Mouse (Mus musculus) macrophage (primary cell): ENCODE measurements around the gene Garem2. TPM values are rescaled to one million over a fixed set of nuclear protein-coding genes. Genes with fewer than 3 reads are reported as not detected.

Source experiments
- H3K27ac ChIP-seq: fragments of 350-480 bp; formaldehyde crosslinking; 2 replicates; pipeline ENCODE4 v1.9.0; 2021
- H3K36me3 ChIP-seq: fragments of 350-480 bp; formaldehyde crosslinking; 2 replicates; pipeline ENCODE4 v1.9.0; 2021; ENCODE audit errors: inconsistent target
- H3K4me3 ChIP-seq: fragments of 350-480 bp; formaldehyde crosslinking; 2 replicates; pipeline ENCODE4 v1.9.0; 2021; ENCODE audit errors: inconsistent target
- H3K79me2 ChIP-seq: fragments of 350-480 bp; formaldehyde crosslinking; 2 replicates; pipeline ENCODE4 v1.9.0; 2021; ENCODE audit errors: inconsistent target
- WGBS: methylation state at CpG from one replicate; pipeline ENCODE4 v1.1.7; 2026; ENCODE audit warnings: inconsistent platforms; ENCODE audit not compliant: missing documents; 5-methylcytosine and 5-hydroxymethylcytosine counted together
- polyA plus RNA-seq: library from polyadenylated mRNA; stranded (reverse); fragments of 250-400 nt; gene quantifications from 3 replicates; pipeline ENCODE4 v1.2.4, GENCODE M21; 2018; ENCODE audit warnings: inconsistent platforms

The Garem2 gene
- polyA plus RNA-seq, 1 experiment from 2014 or later, result not detected

DNA sequence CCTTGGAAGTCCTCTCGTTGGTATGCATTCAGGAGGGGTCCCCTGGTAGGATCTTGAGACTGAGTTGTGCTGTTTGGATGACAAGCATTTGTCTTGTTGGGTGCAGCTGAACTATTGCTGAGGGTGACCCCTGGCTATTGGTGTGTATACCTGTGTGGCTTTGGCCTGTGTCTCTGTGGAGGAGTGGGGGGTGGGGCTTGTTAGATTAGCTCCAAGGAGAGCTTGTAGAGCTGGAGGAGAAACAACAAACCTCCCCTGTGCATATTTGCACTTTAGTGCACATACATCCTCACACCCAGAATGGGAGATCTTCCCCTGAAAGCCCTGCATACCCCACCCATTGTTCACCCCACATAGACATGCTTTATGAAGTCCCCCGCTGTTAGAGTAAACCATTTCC lies 1.8 kb downstream of the Garem2 start:
- Histone ChIP-seq H3K79me2 (no peaks in the 10 kb centered on the region), H3K4me3 (no peak overlapping the region), H3K27ac (no peak overlapping the region), H3K36me3 (no peaks in the 10 kb centered on the region)
- WGBS, result 47% methylated on average over 2 of the region's 2 CpGs

DNA sequence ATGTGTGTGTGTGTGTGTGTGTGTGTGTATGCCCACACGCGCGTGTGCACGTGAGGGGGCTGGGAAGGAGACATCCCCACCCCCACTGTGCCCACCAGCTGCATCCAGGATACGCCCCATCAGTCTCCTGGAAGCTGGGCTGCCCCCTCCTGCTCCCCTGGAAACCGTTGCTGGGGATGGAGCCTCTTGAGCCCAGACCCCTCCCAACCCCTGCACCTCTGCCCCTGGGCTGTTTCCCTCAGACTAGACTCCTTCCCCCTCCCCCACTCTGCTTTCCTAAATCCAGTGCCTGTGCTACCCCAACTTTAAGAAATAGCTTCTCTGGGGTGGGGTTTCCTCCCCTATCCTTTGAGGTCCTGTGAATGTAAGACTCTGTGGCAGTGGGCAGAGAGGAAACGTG lies 2.2 kb downstream of the Garem2 start:
- Histone ChIP-seq H3K36me3 (no peaks in the 10 kb centered on the region), H3K27ac (no peak overlapping the region), H3K79me2 (no peaks in the 10 kb centered on the region), H3K4me3 (no peak overlapping the region)
- 38% methylated on average over 7 of the region's 7 CpGs for WGBS

DNA sequence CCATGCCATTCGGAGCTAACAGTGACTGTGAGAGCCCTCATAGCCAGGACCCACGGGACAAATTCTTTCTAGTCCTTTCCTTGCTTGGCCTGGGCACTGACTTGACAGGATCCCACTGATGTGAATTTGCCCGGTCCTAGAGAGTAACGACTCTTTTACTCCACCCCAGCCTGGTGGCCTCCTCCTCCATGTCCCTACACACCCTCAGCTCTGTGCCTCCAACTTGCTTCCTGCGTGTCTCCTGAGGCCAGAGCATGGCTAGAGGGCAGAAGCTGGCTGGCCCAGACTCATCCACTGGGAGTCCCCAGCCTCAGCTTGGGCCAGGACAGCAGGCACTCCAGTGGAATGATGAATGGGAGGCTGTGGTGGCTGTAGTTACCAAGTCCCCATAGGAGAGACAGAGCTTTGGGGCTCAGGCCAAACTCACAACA lies 2.7 kb downstream of the Garem2 start:
- no peak overlapping the region for H3K4me3 ChIP-seq
- H3K79me2 ChIP-seq, result no peaks in the 10 kb centered on the region
- H3K36me3 ChIP-seq, result no peaks in the 10 kb centered on the region
- WGBS, result 32% methylated on average over 5 of the region's 5 CpGs
- no peak overlapping the region for H3K27ac ChIP-seq

DNA sequence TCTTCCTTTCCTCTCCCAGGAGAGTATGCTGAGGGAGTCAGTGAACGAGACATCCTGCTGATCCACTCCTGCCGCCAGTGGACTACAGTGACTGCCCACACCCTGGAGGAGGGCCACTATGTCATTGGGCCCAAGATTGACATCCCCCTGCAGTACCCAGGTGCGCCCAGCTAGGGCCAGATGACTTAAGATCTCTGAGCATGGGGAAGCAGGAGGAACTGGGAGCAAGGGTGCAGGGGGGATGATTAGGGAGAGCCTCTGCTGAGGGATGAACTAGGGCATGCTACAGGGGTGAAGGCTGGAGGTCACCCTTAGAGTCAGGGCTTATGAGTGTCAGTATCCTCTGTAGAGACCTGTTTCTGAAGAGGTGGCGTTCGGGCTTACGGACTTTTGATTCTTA lies 3.3 kb downstream of the Garem2 start:
- Histone ChIP-seq H3K4me3 (no peak overlapping the region), H3K79me2 (no peaks in the 10 kb centered on the region), H3K27ac (no peak overlapping the region), H3K36me3 (no peaks in the 10 kb centered on the region)
- 89% methylated on average over 6 of the region's 6 CpGs for WGBS

DNA sequence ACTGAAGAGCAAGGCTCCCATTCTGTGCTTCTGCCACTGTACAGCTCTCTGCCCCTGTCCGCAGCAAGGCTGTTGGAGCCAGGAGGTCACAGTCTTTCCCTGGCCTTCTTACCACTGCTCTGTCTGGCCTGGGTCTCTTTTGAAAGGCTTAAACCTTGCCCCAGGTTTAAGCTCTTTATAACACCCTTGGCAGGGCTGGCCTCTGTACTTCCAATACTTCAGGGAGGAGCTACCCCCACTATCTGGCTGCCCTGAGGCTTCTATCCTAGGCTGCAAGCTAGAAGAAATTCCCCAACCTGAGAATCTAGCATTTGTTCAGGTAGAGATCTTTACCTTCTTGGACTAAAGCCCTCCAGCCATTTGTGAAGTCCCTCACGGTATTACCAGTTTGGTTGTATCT lies 4.9 kb downstream of the Garem2 start:
- 96% methylated on average over 2 of the region's 2 CpGs for WGBS
- no peaks in the 10 kb centered on the region for H3K79me2 ChIP-seq
- no peaks in the 10 kb centered on the region for H3K36me3 ChIP-seq
- H3K27ac ChIP-seq, result no peak overlapping the region
- H3K4me3 ChIP-seq, result no peak overlapping the region

DNA sequence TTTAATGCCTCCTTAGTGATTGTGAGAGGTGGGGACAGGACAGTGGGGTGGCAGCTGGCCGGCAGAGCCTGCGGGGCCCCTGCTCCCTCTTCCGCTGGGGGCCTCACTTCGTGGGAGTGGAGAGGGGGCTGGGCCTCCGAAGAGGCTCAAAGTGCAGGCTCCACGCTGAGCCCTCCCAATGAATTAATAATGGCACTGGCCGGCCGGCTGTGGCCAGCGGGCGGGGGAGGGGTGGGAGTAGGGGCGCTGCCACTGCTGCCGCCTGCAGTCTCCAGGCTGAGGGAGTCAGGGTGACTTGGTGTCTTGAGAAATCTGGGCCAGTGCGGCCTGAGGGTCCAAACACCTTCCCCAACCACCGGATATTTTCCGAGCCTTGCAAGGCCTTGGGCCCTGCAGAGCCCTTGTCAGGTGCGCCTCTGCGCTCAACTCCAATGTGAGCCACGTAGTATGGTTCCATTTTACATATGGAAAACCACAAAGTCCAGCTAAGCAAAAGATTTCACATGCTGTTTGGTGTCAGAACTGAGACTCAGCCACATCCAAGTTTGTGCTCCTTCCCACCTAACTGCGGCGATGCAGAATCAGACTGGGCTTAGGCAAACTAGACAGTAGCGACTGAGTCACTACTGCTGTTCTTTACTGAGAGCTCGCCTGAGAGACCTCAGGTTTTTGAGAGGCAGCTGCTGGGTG lies 5.6 kb downstream of the Garem2 start:
- Histone ChIP-seq H3K79me2 (no peaks in the 10 kb centered on the region), H3K4me3 (no peak overlapping the region), H3K27ac (no peak overlapping the region), H3K36me3 (no peaks in the 10 kb centered on the region)
- 52% methylated on average over 18 of the region's 22 CpGs for WGBS

DNA sequence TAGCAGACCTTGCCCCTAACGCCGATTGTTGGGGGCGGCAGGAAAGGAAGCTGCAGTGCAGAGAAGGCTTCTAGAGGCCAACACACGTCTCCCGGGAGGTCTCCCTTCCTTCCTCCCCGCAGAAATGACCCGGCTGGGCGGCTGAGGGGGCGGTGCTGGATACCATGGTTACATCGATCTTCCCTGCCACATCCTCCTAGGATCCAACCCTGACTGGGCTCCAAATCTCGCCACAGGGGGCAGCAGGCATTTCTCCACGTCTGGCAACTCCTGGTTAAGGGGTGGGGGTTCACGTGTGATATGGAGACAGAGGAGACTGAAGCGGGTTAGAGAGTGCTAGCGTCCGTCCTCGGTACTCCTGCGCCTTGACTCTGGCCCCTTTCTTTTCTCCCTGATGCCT lies 6.2 kb downstream of the Garem2 start:
- no peak overlapping the region for H3K4me3 ChIP-seq
- 4% methylated on average over 18 of the region's 18 CpGs for WGBS
- H3K36me3 ChIP-seq, result no peaks in the 10 kb centered on the region
- no peaks in the 10 kb centered on the region for H3K79me2 ChIP-seq
- H3K27ac ChIP-seq, result no peak overlapping the region

DNA sequence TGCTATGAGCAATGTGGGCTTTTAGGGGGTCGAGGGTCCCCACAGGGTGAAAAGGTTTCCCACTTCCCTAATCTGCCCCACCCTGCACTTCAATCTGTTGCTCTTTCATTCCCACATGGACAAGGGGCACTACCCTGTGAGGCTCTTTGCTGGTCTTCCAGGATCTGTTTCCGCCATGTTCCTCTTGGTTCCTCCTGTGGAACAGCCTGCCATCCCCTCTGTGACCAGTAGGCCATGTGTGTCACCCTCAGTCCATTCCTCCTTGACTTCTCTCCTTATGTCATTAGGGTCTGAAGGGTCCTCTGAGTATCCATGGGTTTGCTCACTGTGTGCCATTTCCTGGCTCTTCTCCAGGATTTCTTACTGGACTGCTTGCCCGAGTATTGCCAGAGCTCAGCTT lies 6.8 kb downstream of the Garem2 start:
- Histone ChIP-seq H3K27ac (no peak overlapping the region), H3K36me3 (no peaks in the 10 kb centered on the region), H3K79me2 (no peaks in the 10 kb centered on the region), H3K4me3 (no peak overlapping the region)
- 61% methylated on average over 3 of the region's 3 CpGs for WGBS

DNA sequence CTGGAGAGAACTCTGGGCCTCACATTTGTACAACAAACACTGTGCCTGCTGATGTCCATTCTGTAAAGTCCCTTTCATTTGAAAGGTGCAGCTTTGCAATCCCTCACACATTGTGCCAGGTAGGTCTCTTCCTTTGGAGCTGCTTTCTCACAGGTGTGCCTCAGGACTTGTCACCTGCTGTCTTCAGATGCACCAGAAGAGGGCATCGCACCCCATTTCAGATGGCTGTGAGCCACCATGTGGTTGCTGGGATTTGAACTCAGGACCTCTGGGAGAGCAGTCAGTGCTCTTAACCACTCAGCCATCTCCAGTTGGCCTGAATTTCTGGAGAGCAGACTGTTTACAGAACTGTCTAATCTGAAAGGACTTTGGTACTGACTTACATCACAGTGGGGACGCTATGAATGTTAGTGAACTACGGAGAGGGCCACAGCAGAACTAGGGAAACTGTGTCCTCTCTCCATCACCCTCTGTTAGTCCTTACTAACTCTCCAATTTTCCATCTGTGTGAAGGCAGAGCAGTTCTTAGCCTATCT lies 7.6 kb downstream of the Garem2 start:
- H3K27ac ChIP-seq, result no peak overlapping the region
- H3K36me3 ChIP-seq, result no peaks in the 10 kb centered on the region
- no peak overlapping the region for H3K4me3 ChIP-seq
- 90% methylated on average over 3 of the region's 3 CpGs for WGBS
- no peaks in the 10 kb centered on the region for H3K79me2 ChIP-seq

DNA sequence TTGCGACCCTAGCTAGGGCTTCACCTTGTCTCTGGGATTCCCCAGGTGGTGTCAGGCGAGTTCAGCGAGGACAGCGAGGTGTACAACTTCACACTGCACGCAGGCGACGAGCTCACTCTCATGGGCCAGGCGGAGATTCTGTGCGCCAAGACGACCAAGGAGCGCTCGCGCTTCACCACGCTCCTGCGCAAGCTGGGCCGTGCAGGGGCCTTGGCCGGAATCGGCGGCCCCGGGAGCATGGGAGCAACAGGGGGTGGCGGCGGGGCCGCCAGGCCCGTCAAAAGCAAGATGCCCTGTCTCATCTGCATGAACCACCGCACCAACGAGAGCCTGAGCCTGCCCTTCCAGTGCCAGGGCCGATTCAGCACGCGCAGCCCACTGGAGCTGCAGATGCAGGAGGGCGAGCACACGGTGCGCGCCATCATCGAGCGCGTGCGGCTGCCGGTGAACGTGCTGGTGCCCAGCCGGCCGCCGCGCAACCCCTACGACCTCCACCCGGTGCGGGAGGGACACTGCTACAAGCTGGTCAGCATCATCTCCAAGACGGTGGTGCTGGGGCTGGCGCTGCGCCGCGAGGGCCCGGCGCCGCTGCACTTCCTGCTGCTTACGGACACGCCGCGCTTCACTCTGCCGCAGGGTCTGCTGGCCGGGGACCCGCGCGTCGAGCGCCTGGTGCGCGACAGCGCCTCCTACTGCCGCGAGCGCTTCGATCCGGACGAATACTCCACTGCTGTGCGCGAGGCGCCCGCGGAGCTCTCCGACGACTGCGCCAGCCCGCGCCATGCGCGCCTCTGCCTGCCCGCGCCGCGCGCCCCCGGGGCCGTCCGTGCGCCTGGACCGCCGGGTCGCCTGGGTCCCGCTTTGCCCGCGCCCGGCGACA lies 9.2 kb downstream of the Garem2 start:
- Histone ChIP-seq H3K79me2 (no peaks in the 10 kb centered on the region), H3K27ac (no peak overlapping the region), H3K4me3 (no peak overlapping the region), H3K36me3 (peaks cover 4% of the 10 kb centered on the region; the same call in 1 of the 2 replicates)
- 3% methylated on average over 88 of the region's 103 CpGs for WGBS

DNA sequence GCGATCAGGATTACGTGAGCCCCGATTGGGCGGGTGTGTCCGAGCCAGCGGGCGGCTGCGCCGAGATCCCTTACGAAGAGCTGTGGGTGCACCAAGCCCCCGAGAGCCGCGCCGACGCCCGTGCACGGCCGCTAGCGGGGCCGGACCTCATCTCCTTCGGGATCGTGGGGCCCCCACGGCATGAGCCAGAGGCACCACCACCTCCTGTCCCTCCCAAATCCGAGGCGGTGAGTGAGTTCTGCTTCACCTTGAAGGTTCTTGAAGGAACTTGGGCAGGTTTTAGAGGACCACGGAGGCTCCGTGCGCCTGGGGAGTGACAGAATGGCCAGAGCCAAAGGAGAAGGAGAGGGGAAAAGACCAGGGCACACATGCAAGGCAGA lies 9.8 kb downstream of the Garem2 start:
- no peak overlapping the region for H3K4me3 ChIP-seq

DNA sequence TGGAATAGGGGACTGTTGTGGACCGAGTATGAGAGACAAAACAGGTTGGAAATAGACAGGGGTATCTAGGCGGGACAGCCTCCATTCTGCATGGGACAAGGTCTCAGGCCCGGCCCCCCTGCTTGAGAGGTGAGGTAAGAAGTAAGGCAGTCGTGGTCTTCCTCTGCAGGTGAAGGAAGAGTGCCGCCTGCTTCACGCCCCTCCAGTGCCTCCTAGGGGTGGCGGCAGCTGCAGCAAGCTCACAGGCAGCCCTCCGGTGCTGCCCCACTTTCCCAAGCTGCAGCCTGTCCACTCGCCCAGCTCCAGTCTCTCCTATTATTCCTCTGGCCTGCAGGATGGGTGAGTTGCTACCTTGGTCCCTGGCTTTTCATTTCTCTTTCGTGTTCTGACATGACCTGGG lies 10.8 kb downstream of the Garem2 start:
- WGBS, result 61% methylated on average over 10 of the region's 10 CpGs
- Histone ChIP-seq H3K36me3 (peaks cover 20% of the 10 kb centered on the region; the same call in 1 of the 2 replicates), H3K27ac (no peak overlapping the region), H3K4me3 (no peak overlapping the region), H3K79me2 (no peaks in the 10 kb centered on the region)

More for the DNA sequence above, 9.8 kb downstream of the Garem2 start:
- WGBS, result 1% methylated on average over 28 of the region's 28 CpGs
- Histone ChIP-seq H3K36me3 (peaks cover 10% of the 10 kb centered on the region; the same call in 1 of the 2 replicates), H3K27ac (no peak overlapping the region), H3K79me2 (no peaks in the 10 kb centered on the region)

DNA sequence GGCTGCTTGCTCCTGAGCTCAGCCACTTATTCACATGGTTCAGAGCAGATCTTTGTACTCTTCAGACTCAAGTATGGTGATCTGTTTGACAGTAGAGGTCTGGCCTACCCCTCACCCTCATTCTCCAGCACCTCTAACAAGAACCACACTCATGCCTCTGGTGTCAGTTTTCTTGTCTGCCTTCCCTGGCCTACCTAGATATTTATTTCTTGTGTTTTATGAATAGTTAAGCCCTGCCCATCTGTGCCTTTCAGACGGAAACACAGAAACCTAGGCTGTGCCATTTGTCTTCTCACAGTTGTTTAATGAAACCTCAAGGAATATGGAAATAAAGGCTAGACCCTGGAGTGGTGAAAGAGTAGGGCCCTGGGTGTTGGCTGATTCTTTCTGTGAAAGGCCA lies 13.1 kb downstream of the Garem2 start:
- Histone ChIP-seq H3K79me2 (no peaks in the 10 kb centered on the region), H3K27ac (no peak overlapping the region), H3K36me3 (peaks cover 43% of the 10 kb centered on the region), H3K4me3 (no peak overlapping the region)
- WGBS, result 100% methylated on average over 1 of the region's 1 CpGs

DNA sequence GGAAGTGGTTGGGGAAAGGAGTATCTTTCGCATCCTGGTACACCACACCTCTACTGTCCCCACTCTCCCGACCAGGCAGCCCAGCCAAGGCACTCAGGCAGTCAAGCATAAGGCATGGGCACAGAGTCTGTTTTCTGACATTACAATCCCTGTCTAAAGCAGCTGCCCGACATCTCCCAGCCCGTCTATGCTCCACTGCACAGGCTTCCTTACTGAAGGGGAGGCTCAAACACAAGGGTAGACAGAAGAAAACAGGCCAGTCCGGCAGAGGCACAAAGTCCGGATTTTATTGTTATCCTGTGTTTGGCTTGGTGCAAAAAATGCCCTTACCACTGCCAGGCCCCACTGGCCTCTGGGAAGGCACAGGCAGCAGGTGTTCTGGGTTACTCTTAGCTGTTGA lies 14.2 kb downstream of the Garem2 start:
- H3K27ac ChIP-seq, result no peak overlapping the region
- H3K79me2 ChIP-seq, result no peaks in the 10 kb centered on the region
- H3K36me3 ChIP-seq, result peaks cover 55% of the 10 kb centered on the region
- no peak overlapping the region for H3K4me3 ChIP-seq
- WGBS, result 92% methylated on average over 6 of the region's 6 CpGs

DNA sequence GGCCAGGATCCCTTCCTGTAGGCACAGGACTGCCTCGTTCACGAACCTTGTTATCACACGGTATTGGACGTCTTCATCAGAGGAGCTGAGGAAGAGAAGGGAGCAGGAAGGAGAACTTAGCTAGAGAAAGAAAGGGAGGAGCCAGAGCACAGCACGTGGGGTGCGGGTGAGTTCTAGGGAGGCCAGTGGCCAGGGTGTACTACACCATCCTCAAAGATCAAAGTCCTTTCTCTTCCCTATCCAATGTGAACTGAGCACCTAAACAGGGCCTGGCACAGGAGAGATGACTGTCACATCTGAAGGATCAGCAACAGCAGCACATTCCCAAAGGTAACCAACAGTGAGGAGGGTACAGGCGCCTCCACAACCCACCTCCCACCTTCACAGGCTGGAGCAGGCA lies 15.1 kb downstream of the Garem2 start:
- no peak overlapping the region for H3K4me3 ChIP-seq
- peaks cover 64% of the 10 kb centered on the region for H3K36me3 ChIP-seq
- no peaks in the 10 kb centered on the region for H3K79me2 ChIP-seq
- no peak overlapping the region for H3K27ac ChIP-seq
- WGBS, result 92% methylated on average over 7 of the region's 7 CpGs
